Mouse (Mus musculus) gastrocnemius, postnatal 4 days (tissue): ENCODE measurements around the gene Mpst. TPM values are rescaled to one million over a fixed set of nuclear protein-coding genes. Genes with fewer than 3 reads are reported as not detected.

Source experiments
- total RNA-seq, 2 experiments: library from RNA; stranded (reverse); gene quantifications; 2 replicates each; pipeline ENCODE4 v1.2.3; 2021

The Mpst gene
- total RNA-seq, 2 experiments from 2014 or later = 27.6 to 34.5 TPM

Other genes with a start within 250 kb of the Mpst start
- gene Ift27, start 232.3 kb upstream of the Mpst start, total RNA-seq = 10 to 100 TPM; 38.0 to 48.1 TPM
- gene Pvalb, start 200.0 kb upstream of the Mpst start, total RNA-seq = 100 to 1,000 TPM; 716 to 864 TPM
- 1 to 10 TPM; 3.4 to 3.9 TPM for gene Ncf4, start 161.6 kb upstream of the Mpst start, total RNA-seq
- 1 to 10 TPM; 2.5 to 3.1 TPM for gene Csf2rb2, start 100.7 kb upstream of the Mpst start, total RNA-seq
- gene Csf2rb, start 80.7 kb upstream of the Mpst start, total RNA-seq = 10 to 100 TPM in 1 of 2 experiments, 1 to 10 TPM in 1; 3.4 to 11.1 TPM
- not detected for gene Tex33, start 10.5 kb upstream of the Mpst start, total RNA-seq
- 10 to 100 TPM; 17.5 to 20.5 TPM for gene Tst, start 509 bp upstream of the Mpst start, total RNA-seq
- gene Kctd17, start 22.1 kb downstream of the Mpst start, total RNA-seq = 10 to 100 TPM; 83.5 to 85.4 TPM
- under 1 TPM in 1 of 2 experiments, not detected in 1; 0.62 TPM for gene Tmprss6, start 62.2 kb downstream of the Mpst start, total RNA-seq
- under 1 TPM; 0.16 to 0.20 TPM for gene Il2rb, start 88.9 kb downstream of the Mpst start, total RNA-seq
- gene C1qtnf6, start 125.0 kb downstream of the Mpst start, total RNA-seq = 10 to 100 TPM; 66.7 to 75.1 TPM
- gene Sstr3, start 138.3 kb downstream of the Mpst start, total RNA-seq = under 1 TPM in 1 of 2 experiments, not detected in 1; 0.05 TPM
- gene Rac2, start 166.4 kb downstream of the Mpst start, total RNA-seq = 10 to 100 TPM in 1 of 2 experiments, 1 to 10 TPM in 1; 4.6 to 10.2 TPM
- gene Cyth4, start 190.6 kb downstream of the Mpst start, total RNA-seq = 10 to 100 TPM in 1 of 2 experiments, 1 to 10 TPM in 1; 8.6 to 10.1 TPM